Mouse (Mus musculus) stomach, postnatal 0 days (tissue): ENCODE data around the gene Gm45208.

ENCODE experiments used
- CTCF ChIP-seq: IDR thresholded peaks from 2 replicates; pipeline ENCODE4 v1.5.1; 2016; ENCODE audit warnings: antibody characterized with exemption, low read depth, mild to moderate bottlenecking, moderate library complexity
- EP300 ChIP-seq: optimal IDR thresholded peaks from 2 replicates; pipeline ENCODE3; 2016; ENCODE audit warnings: antibody characterized with exemption

GRCm38 (mm10) chrX:7722691-7723090 lies 646 bp downstream of the Gm45208 start:
- TF ChIP-seq CTCF, result no peak
- TF ChIP-seq EP300, result no peak
